9 mouse cellular contexts compared by ENCODE assay signal in the genomic region with DNA sequence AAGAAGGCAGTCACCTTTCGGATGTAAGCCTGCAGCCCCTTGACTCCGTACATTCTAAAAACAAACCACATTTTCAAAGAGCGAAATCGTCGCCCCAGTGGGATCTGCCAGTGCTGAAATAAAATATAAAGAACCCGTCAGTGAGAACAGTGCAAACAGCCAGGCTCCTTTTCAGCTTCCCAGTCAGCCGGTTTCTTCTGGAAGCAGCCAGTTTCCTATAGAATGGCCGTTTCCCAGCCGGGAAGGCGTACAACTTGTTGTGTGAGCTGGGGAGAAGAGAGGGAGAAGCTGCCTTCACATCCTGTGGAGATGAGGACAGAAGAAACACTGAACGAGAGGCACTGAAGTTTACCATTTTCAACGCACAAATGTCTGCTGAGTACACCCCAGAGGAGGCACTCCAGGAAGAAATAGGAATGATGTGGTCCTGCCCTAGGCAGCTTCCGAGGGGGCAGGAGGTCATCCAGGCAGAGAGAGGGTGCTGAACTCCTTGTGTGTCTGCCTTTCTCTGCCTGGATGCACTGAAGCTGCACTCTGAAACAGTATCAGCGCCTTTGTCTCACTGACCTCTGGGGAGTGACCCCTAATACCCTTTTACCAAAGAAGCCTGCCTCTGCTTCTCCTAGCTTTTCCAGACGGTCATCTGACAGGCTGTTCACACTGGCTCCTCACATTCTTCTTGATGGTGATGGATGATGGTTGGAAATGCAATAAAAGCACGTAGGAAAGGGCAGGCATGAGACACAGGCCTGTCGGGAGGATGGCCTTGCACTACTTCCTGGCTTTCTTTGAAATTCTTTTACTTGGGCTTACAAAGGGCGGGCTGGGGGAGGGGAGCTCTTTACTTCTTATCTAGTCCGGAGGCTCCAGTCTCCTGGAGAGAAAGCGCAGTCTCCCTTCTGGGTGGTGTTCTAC. TPM values are rescaled to one million over a fixed set of nuclear protein-coding genes. Genes with fewer than 3 reads are reported as not detected.
DNase-seq lines count a peak whose midpoint lies in the region; ATAC-seq lines count a peak whose summit lies in the region.
"Had no signal": no experiment of that assay in that cellular context is flagged by ENCODE, and none has a peak within 500 bp of the region (broad histone marks: within the 10 kb centered on the region; RNA-seq: fewer than 3 reads in every experiment).

No protein-coding gene starts in this region.

- no peaks in the 10 kb centered on the region for H3K36me3 ChIP-seq in lung, embryonic 16.5 days (ENCODE audit: control insufficient read depth, insufficient read depth, low read length)
- no peaks in the 10 kb centered on the region for H3K36me3 ChIP-seq in embryonic facial prominence, embryonic 15.5 days
- H3K36me3 ChIP-seq in limb, embryonic 10.5 days: no peaks in the 10 kb centered on the region
- H3K36me3 ChIP-seq in neural tube, embryonic 15.5 days: no peaks in the 10 kb centered on the region

- no peak overlapping the region for H3K4me3 ChIP-seq in lung, embryonic 16.5 days (ENCODE audit: low read length)
- no peak overlapping the region for H3K4me3 ChIP-seq in embryonic facial prominence, embryonic 15.5 days (replicated peaks)
- H3K4me3 ChIP-seq in limb, embryonic 10.5 days: peak overlapping the region; percentile 26; the same call in 1 of the 2 replicates
- peak overlapping the region; percentile 18; the same call in 1 of the 2 replicates for H3K4me3 ChIP-seq in neural tube, embryonic 15.5 days (replicated peaks)

- no peaks in the 10 kb centered on the region for H3K9me3 ChIP-seq in lung, embryonic 16.5 days (ENCODE audit: control insufficient read depth, low read length)
- no peaks in the 10 kb centered on the region for H3K9me3 ChIP-seq in embryonic facial prominence, embryonic 15.5 days (replicated peaks)
- no peaks in the 10 kb centered on the region for H3K9me3 ChIP-seq in limb, embryonic 10.5 days (replicated peaks)
- no peaks in the 10 kb centered on the region for H3K9me3 ChIP-seq in neural tube, embryonic 15.5 days (replicated peaks)

- H3K4me1 ChIP-seq in lung, embryonic 16.5 days (replicated peaks; ENCODE audit: control insufficient read depth, insufficient read depth, low read length): peaks cover 47% of the 10 kb centered on the region
- peaks cover 55% of the 10 kb centered on the region for H3K4me1 ChIP-seq in embryonic facial prominence, embryonic 15.5 days
- peaks cover 69% of the 10 kb centered on the region for H3K4me1 ChIP-seq in limb, embryonic 10.5 days
- H3K4me1 ChIP-seq in neural tube, embryonic 15.5 days: peaks cover 32% of the 10 kb centered on the region

- no peak for DNase-seq in lung, postnatal 25 days (ENCODE audit: low spot score)
- DNase-seq in limb, embryonic 10.5 days (ENCODE audit: low spot score): peak; percentile 65
- DNase-seq in adipocyte (ENCODE audit: low spot score): no peak
- no peak for DNase-seq in thymus, postnatal 14 days

- H3K27ac ChIP-seq in lung, embryonic 16.5 days (ENCODE audit: low read length): peak overlapping the region; percentile 91
- peak overlapping the region; percentile 95 for H3K27ac ChIP-seq in embryonic facial prominence, embryonic 15.5 days (replicated peaks)
- peak overlapping the region; percentile 96 for H3K27ac ChIP-seq in limb, embryonic 10.5 days
- peak overlapping the region; percentile 81 for H3K27ac ChIP-seq in neural tube, embryonic 15.5 days (replicated peaks)
- H3K27ac ChIP-seq: macrophage had no signal

- peak overlapping the region; percentile 40 for H3K9ac ChIP-seq in lung, embryonic 16.5 days (ENCODE audit: low read length)
- no peak overlapping the region for H3K9ac ChIP-seq in embryonic facial prominence, embryonic 15.5 days
- H3K9ac ChIP-seq in neural tube, embryonic 15.5 days (replicated peaks): peak overlapping the region; percentile 32

- H3K4me2 ChIP-seq in lung, embryonic 16.5 days (ENCODE audit: low read depth, low read length): peak overlapping the region; percentile 11; the same call in 1 of the 2 replicates
- H3K4me2 ChIP-seq in embryonic facial prominence, embryonic 15.5 days (replicated peaks): peak overlapping the region; percentile 27; the same call in 1 of the 2 replicates
- H3K4me2 ChIP-seq in neural tube, embryonic 15.5 days: peak overlapping the region; percentile 52

- WGBS in lung, embryonic 16.5 days: 12% methylated on average over 20 of the region's 20 CpGs
- WGBS in embryonic facial prominence, embryonic 15.5 days: 15% methylated on average over 20 of the region's 20 CpGs
- 3% methylated on average over 20 of the region's 20 CpGs for WGBS in limb, embryonic 10.5 days
- 11% methylated on average over 20 of the region's 20 CpGs for WGBS in neural tube, embryonic 15.5 days

- peak; percentile 24 for ATAC-seq in lung, embryonic 16.5 days (ENCODE audit: low read depth)
- no peak for ATAC-seq in embryonic facial prominence, embryonic 15.5 days (ENCODE audit: insufficient number of reproducible peaks, low FRiP score, low TSS enrichment, low read depth)
- peak; percentile 37 for ATAC-seq in neural tube, embryonic 15.5 days (ENCODE audit: low FRiP score)
- ATAC-seq in cerebellum, adult (ENCODE audit: insufficient number of reproducible peaks, low FRiP score, low TSS enrichment): no peak

- H3K27me3 ChIP-seq in lung, embryonic 16.5 days (ENCODE audit: control insufficient read depth, insufficient read depth, low read depth, low read length): no peaks in the 10 kb centered on the region
- no peaks in the 10 kb centered on the region for H3K27me3 ChIP-seq in embryonic facial prominence, embryonic 15.5 days
- no peaks in the 10 kb centered on the region for H3K27me3 ChIP-seq in limb, embryonic 10.5 days (ENCODE audit: low read depth, poor library complexity, severe bottlenecking)
- H3K27me3 ChIP-seq in neural tube, embryonic 15.5 days (replicated peaks): no peaks in the 10 kb centered on the region

RNA-seq across cellular contexts. Expression of a gene that starts 13.7 kb away (rescaled TPM):
- polyA plus RNA-seq in lung, embryonic 16.5 days (2015; fragmentation: Nextera tagmentation; extraction: Ambion mirVana): 76.6 and 79.4 TPM in 2 replicates
- 43.1 and 45.2 TPM in 2 replicates for polyA plus RNA-seq in embryonic facial prominence, embryonic 15.5 days (2015; fragmentation: Nextera tagmentation; extraction: Ambion mirVana)
- polyA plus RNA-seq in limb, embryonic 10.5 days (2016; fragmentation: Nextera tagmentation; extraction: Ambion mirVana): 101 and 110 TPM in 2 replicates
- polyA plus RNA-seq in neural tube, embryonic 15.5 days (2015; fragmentation: Nextera tagmentation; extraction: Ambion mirVana): 8.7 and 19.6 TPM in 2 replicates

Comparison
In these comparisons a context has a peak if more than half of its experiments do, and no peak if none do; other contexts are left out.
1. ATAC-seq: peak in lung, embryonic 16.5 days (single experiment) and neural tube, embryonic 15.5 days (single experiment); none in embryonic facial prominence, embryonic 15.5 days (single experiment) and cerebellum, adult (single experiment).
2. H3K4me3 ChIP-seq: peak in limb, embryonic 10.5 days (single experiment) and neural tube, embryonic 15.5 days (single experiment); none in lung, embryonic 16.5 days (single experiment) and embryonic facial prominence, embryonic 15.5 days (single experiment).
3. Peak in every context shown above with its lines, with median percentiles within 50 percentile points of each other: H3K27ac ChIP-seq and H3K4me2 ChIP-seq.